Mouse (Mus musculus) erythroid progenitor cell, adult 5-6 weeks (primary cell): ENCODE data around the gene Cerkl. TPM values are rescaled to one million over a fixed set of nuclear protein-coding genes. Genes with fewer than 3 reads are reported as not detected.
A peak's percentile ranks its signal among the peaks of the same experiment; 100 is the strongest.

Experiments used
- ATAC-seq: replicated peaks from 2 replicates; pipeline ENCODE4 v1.8.0; 2016; ENCODE audit warnings: moderate number of reproducible peaks, mild to moderate bottlenecking, moderate TSS enrichment, inconsistent platforms; ENCODE audit not compliant: poor library complexity, low FRiP score, severe bottlenecking
- total RNA-seq, 2 experiments: library from RNA; stranded (forward) in 1 of 2; stranded (reverse) in 1 of 2; fragments of 150-400 nt in 1 of 2; fragments of 186-747, 209-891 nt in 1 of 2; gene quantifications; 2 replicates each; pipeline versions ENCODE4 v1.2.3 to v1.2.4; 2015 to 2017; ENCODE audit warnings: low replicate concordance in 2 of 2

Gene Cerkl
- total RNA-seq, 2 experiments from 2014 or later = 2.9 to 4.3 TPM

DNA sequence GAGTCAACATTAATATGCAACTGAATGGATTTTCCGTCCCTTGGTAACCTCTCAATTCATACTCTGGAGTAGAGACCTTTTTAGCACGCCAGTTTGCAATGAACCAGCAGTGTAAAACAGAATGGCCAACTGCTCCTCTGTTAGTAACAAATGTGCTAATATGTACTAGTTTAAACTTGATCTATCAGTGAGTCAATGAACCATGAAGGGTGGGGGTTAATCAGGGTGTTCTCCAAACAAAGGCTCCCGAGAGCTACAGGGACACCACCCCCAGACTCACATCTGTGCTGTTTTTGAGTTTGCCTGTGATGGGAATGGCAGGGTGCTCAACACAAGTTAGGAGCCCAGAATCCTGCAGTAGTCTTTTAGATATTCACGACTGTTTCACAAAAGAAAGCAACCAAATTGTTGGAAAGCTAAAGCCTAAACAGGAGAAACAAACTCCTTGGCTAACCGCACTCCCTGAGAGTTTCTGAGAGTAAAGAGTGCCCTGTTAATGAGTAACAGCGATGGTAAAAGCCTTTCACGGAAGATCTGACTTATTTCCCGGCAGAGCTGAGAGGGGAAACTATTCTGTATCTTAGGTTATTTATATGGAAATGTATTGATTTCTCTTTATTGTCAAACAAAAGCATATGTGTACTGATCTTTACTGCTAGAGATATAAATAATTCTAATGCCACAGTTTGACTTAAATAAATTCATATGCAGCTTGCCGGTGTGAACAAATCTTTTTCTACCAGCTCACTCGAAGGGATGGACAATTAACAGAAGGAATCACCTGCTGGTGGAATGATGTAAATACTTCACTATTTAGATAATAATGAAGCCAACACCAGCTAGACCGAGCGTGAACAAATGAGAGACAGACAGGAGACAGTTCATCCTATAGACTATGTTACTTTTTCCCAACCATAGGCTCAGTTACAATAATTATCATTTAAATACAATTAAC is 77.2 kb downstream of the Cerkl start:
- ATAC-seq = no peak

DNA sequence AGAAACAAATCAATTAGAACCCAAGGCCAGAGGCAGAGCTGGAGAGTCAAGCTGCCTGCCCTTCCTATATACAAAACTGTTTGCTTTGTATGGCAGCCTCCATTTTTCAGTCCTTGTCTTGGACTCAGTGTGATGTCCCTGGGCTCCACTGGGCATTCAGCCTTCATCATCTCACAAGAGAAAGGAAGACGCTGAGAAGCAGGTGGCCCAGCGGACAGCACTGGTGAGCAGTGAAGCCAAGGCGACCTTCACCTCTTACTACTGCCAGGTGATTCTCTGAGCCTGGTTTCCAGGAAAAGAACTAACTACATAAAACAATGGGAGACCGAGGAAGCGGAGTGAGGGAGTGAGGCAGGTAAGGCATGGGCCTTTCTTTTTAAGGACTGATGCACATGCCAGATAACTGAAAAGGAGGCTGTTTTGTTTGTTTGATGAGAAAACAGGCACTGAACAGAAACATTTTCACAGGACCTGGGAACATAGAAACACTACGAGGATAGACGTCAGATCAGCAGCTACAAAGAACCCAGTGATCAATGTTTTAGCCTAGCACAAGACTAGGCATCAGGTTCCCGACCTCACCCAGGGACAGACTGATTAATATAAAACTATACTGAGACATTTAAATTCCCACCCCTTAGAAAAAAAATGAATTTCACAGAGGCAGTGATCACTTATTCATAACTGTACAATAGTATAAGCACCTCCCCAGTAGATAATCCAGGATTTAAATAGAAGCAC is 78.1 kb downstream of the Cerkl start:
- ATAC-seq = no peak

DNA sequence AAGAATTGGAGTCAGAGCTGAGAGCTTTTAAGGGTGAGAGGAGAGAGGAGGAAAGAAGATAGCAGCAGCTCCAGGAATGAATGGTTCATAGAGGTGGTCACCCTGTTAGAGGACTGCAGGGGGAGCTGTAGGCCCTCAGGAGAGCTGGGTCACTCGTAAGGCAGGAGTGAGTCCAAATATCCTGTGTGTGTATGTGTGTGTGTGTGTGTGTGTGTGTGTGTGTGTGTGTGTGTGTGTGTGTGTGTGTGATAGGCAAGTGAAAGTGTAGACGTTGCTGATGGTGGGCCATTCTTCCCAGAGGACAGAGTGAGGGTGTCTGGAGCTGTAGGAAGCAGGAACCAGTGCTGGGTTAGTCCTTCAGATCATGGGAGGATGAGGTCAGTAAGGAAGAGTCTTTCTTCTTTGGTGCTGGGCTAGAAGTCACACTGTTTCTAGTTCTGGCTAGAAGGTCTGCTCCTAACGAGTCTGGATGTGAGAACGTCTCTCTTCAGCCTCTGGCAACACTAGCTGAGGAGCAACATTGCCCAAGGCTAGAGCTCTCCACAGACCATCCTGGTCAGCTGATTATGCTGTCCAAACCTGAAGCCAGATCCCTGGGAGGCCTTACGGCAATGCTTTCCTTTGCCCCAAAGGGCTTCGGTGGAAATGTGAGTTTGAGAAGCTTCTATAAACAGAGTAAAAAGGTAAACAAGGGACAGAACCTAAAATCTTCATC is 83.9 kb downstream of the Cerkl start:
- ATAC-seq = peak; percentile 67

DNA sequence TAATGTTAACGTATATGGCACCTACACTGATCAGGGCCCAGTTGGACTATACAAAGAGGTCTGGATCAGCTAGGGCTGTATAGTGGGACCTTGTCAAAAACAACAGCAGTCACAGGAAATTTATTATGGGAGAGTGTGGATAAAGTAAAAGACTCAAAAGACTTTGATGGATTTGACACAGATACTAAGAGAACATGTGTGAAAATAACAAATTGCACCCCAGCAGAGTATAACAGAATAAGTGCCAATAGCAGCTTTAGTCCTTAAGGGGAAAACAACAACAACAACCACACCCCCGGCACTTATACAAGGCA is 84.5 kb downstream of the Cerkl start:
- no peak for ATAC-seq

DNA sequence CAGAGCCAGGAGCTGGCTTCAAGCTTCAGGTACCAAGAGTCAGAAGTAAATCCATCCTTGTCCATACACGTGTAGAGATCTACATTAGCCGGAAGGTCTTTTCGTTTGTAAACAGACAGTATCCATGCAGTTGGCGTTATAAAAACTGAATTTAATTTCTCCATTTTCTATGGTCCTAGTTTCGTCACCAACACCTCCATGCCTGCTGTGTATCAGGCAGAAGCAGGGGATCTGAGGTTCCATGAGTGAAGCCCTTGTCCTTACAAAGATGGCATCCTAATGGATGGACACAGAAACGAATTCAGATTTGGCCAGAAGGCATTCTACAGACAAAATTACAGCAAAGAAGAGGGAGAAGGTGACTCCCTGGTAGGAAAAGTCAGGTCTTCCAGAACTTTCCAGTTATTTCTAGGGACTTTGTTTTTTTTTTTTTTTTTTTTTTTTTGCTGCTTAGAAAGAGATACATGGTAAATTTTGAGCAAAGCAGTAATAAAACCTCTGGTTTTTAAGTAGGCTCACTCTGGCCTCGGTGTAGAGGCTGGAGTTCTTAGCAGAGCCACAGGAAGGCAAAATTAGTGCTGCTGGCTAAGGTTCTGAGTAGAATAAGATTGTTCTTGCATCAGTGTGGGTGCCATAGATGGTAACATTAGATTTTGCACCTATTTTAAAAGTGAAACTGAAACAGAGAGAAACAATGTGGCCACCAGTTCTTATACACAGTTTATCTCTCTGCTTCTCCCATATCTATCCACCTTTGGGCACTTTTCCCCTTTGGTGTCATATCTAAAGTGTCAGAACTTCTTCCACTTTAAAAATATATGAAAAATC is 85.0 kb downstream of the Cerkl start:
- no peak for ATAC-seq

DNA sequence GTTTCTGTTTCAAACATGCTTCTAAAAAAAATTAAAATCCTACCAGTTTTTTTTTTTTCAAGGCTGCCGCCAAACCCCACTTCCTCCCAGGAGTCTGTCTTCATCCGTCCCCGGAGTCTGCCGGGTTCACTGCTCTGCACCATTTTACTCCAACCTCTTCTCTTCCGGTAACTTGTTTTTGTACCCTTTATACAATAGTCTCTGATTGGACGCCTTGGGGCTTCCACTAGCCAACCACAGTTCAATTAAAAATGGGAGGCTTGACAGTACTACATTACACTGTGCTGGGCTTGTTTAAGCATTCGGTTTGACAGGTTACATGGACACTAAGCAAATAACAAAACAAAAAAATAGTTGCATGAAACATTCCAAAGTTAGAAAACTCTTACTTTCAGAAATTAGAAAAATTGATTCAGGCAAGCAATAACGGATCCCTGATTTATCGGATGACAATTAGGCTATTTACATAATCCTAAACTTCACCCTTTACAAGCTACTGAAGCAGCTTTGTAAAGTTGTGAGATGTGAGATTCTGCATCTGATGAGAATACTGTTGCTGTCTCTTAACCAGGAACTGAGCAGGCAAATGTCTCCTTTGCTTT is 85.8 kb downstream of the Cerkl start:
- ATAC-seq = peak; percentile 73

DNA sequence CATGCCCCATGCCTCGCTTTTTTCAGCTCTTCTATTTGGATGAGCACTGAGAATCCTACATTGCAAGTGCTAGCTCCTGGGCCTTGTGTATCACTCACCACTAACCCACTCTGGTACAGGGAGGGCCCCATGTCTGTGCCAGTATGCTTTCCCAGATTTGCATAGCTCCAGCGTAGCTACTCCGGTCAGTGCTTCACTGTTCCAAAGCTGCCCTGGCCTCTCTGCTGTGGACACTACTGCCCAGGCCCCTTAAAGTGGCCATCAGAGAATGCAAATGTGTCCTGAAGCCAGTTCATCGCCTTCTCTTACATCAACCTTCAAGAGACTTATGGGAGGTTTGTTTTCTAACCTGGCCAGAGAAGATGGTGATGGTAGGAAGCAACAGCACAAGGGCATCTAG is 86.7 kb downstream of the Cerkl start:
- ATAC-seq = no peak

DNA sequence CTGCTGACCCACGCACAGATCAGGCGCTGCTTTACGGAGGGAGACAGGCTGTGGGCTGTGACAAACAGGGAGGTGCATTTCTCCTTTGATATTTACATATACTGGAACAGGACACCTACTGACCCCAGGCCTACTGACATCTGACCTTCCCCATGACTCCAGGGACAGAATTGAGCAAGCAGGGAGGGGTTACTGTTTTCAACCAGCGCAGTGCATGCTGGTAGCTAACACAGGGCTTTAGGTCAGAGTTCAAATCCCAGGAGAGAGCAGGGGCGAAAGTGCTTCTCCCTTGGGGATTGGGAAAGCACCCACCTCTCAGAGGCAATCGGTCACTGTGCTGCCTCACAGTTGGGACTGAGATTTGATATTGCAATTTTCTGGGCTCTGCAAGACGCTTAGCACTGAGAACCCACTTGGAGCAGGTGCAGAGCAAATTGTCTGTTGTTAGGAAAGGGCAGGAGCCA is 87.5 kb downstream of the Cerkl start:
- ATAC-seq = no peak

DNA sequence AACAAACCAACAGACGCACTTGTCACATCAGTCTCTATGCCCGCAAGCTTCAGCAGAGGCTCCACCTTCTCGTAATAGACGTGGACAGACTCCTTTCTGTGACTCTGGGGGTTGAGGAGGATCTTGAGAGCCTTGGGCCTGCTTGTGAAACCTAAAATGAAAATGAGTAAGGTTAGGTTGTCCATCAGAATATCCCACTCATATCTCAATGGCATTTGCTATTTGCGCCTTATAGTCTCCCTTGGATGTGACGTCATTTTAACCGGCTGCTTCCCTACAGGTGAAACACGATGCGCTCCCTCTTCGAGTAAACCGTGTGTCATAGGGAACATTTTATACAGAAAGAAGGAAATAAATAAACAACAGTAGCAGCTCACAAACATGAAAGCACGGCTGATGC is 87.9 kb downstream of the Cerkl start:
- ATAC-seq = no peak

DNA sequence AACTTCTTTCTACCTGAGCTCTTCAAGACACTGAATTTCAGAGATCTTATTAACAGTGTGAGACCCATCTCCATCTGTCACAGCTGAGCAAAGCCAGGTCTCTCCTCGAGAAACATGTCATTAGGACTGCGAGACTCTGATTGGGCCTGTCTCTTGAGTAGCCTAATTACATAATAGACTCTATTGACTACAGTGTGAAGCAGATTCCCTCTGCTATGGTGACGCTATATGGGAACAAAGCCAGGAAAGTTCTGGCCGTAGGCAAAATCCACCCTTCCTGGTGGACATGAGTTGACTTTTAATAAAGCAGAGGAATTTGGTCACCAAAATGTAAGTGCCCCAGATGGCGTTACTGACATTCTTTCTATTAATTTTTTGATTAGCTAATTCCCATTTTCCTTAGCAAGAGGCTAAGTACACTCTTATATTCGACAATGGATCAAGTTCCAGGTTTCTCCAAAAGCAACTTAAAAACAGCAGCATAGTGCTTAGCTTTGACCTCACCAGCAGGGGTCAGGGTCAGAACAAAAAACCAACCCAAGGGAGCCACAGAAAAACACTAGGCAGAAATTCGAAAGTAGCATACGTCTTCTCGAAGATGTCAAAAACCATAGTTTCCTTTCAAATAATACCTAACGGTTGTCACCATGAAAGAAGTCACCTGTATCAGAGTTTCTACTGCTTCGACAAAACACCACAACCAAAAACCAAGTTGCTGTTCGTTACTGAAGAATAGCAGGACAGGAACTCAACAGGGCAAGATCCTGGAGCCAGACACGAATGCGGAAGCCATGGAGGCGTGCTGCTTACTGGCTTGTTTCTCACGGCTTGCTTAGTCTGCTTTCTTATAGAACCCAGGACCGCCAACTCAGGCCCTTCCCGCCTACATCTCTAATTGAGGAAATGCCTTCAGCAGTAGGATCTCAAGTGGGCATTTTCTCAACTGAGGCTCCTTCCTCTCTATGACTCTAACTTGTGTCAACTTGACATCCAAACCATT is 88.8 kb downstream of the Cerkl start:
- ATAC-seq = no peak

DNA sequence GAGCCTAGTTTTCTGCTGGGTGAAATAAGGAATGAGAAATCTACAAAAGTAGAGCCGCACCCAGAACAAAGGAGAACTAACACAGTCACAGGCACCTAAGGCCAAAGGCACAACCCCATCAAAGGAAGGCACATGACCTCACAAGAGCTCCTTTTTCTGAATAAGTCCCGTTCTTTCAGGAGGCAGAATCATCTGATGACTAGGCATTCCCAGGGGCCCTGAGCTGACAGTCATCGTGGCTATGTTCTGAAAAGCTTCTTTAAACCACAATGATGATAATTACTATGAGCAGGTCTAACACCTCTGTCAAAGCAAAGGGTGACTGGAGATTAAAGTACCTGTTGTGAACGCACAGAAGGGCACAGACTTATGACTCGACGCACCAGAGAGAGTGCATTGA is 92.7 kb downstream of the Cerkl start:
- ATAC-seq = no peak

DNA sequence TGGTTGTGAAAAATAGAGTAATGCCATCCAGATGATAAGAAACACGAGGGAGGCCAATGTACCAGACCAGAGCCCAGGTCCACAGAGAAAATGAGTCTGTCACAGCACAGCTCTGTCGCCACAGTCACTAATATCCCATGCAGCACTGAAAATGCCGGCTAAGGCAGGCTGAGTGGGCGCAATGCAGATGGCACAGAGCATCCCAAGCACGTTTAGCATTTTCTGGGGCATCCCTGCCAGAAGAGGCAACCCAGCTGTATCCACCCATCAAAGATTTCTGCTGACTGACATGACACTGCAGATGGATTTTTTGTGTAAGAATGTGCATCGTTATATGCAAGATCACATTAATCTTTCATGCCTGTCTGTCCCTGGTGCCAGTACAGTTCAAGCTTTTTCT is 94.6 kb downstream of the Cerkl start:
- ATAC-seq = no peak

DNA sequence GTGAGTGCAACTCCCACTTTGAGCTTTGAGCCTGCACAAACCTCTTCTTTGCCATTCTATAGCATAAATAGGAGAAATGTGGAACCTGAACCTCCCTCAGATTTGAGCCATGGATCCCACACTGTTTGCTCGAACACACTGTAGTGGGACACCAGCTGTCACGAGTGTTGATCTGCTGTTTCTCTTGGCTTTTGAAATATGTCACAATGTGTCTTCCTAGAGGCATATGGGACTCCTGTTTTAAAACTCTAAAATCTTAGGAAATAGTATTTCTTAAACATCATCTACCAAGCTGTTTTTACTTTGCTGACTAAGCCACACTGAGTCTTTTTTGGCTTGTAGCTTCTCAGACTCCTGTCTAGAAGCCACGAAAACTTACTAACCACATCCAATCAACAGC is 98.8 kb downstream of the Cerkl start:
- ATAC-seq = no peak

DNA sequence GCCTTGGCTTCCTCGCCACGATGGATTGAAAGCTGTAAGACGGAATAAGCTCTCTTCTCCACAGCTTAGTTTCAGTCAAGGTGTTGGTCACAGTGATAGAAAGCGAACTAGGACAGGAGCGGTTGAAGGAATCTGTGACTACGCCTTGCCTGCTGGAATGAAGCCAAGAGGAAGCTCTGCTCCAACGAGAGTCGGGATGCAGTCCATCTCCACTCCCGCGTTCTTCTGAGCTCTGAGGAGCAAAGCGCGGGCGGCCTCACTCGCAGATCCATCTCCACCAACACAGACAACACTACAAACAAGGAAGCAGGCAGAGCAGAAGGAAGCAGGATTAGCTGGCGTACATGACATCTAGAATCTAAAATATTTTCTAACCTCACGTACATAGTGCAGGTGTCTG is 101.8 kb downstream of the Cerkl start:
- no peak for ATAC-seq

DNA sequence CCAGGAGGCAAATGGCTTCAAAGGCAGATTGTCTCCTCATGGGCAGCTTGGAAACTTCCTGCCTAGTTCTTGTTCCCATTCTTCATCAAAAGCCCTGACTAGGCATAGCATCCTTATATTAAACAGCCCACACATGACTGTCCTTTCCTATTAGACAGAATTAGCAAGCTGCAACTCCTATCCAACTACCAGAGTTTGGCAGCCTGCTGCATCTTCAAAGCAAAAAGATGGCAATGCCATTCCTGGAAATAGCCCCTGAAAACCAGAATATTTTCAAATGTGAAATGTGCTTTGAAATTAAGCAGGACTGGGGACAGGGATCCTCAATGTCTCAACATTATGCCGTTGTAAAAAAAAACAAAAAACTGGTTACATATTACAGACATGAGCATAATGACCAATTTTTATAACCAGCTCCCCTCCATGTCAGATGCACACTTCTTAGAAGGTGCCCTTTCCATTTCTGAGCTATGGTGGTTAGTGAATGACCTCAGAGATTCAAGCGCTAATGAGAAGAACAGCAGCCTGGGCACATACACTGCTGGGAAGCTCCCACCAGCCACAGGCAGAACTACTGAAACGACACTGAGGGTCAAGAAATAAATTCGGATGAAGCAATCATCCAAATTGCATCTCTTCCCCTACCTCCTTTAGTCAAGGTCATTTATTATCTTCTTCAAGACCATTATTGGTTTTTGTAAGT is 104.3 kb downstream of the Cerkl start:
- ATAC-seq = no peak

DNA sequence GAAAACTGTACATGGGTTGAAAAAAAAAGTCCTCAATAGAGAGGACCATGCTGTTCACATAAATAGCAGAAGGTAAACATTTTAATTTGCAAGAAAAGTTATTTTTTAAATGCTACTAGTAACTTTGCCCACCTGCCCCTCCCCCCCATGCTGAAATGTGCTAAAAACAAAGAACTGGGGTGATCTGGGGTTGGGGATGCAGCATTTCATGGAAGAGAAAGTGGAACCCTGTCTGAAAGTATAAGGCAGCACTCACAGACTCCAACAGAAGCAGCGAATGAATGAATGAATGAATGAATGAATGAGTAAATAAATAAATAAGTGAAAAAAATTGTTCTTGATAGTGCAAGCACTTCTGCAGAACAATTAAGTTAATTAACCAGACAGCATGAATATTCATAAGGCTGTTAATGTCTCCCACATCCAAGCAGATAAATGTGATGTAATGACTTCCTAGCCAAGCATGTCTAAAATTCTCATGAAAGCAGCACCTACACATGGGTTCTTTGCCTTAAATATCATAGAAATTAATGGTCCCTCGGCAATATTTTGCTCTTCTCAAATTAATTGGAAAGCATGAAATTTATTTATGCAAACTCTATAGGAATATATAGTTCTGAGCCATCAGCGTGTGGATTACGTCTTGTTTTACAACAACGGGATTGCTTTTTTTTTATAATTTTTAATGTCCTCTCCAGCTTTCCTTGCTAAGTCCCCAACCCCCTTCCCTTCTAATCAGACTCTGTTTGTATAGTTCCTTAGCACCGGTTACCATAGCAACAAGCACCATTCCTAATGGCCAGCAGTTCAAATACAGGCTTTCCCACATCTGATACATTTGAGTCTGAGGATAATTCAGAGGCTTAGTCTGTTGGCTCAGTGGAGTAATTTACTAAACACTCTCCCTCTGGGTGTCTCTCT is 105.1 kb downstream of the Cerkl start:
- ATAC-seq = no peak

DNA sequence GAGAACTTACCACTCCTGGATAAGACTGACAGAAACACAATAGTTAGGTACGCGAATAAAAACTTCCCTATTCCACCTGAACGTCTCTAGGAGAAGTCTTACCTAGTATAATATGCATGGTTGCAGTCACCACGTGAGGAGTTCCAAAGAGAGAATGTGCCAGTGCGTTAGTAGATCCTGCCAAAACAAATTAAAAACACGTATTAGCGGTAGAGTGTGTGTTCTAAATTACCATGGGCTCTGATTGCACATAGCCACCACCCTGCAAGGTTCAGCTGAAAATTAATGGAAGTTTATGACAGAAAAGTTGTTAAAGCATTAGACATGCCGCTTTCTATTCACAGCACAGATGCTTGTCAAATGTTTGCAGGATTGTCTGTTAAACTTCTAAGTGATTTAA is 113.5 kb downstream of the Cerkl start:
- no peak for ATAC-seq
